Mouse (Mus musculus) adrenal gland, postnatal 4 days (tissue): ENCODE measurements at regions not wholly inside any gene's neighbourhood (a gene's known extent, or its start where the extent isn't known, plus 50 kb on each side); places are given as distances from the start of the nearest gene placed in this dataset.

ENCODE experiments used
- DNase-seq, 2 experiments: peaks; one replicate each; pipeline ENCODE4 v3.0.0; 2021 to 2022; ENCODE audit warnings: low spot score in 2 of 2, mixed read lengths in 2 of 2

DNA sequence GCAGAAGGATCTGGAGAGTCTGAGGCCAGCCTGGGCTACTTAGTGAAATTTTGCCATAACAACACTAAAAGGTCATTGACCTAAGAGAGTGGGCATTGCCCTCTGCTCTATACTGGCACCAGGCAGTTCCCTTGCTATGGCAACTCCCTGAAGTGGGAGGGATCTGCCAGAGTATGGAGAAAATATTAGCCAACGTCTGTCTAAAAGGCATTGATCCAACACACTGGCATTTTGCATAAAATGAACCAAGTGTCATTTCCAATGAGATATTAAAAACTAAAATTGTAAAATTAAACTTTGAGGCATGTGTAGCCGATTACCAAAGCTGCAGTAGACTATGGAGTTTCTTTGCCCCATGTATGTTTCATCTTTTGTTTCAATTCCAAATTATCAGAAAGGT, 57.6 kb upstream of the Mpp6 start:
- DNase-seq = no peak

DNA sequence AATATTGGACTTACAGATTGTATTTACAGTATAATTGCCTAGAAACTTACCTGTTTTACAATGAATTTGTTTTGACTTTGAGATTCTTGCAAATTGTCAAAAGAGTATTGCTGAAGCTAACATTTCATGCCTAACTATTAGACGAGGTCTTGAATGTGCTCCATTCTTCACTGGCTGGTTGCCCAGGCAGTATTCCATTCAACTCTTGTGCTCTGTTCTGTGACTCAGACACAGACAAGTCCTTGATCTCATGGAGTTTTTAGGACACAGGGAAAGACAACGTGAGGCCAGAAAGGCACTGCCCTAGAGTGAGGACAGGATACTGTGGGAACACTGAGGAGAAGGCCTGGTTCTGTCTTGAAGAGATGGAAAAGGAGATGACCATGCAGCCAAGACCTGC, 57.0 kb upstream of the Mpp6 start:
- peak in 1 of 2 experiments; percentile 15 for DNase-seq

DNA sequence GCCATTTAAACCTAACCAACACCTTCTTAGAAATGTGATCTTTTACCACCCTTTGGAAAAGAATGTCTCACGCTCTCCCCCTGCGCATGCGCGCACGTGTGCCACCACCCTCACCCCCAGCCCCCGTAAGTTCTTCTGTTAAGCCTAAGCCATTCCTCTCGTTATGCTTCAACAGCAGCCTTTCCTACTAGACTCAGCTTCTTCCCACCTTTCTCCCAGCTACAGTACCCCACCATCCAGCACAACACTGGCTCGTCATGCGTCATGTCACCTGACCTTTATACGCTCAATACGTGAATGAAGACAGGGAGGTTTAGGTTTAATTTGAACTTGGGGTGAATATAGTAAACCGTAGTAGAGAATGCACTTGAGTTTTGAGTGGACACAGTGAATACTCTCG, 55.8 kb upstream of the Mpp6 start:
- DNase-seq = no peak

DNA sequence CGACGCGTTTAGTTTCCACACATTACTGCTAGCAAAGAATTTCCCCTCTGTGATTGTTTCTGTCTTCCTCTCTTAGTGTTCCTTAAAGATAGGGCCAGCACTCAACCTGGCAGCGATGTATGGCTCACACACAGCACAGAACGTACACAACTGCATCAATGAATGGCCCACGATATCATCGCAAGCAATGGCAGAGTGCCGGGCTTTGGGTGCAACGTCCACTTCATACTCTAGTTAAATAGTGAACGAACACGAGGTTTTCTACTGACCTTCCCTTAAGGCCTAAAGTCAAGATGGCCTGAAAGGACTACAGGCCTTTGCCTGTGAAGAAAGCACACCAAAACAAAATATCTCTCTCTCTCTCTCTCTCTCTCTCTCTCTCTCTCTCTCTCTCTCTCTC, 51.4 kb upstream of the Mpp6 start:
- DNase-seq = no peak

DNA sequence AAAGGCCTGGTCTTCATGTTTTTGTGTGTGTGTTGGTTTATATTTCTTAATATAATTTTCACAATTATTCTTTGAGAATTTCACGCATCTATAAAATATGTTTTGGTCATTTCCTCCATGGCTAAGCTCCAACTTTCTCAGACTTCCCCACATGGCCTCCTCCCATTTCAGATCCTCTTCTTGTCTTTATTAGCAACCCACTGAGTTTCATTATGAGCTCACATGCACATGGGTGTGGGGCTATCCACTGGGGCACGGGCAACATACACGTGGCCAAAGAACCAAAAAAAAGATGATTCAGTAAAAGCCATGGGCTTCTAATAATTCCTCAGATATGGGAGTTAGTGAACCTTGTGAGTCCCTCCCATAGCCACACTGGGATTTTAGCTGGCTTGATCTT, 50.1 kb upstream of the Mpp6 start:
- DNase-seq = no peak
